Mouse (Mus musculus): ENCODE results near the gene Casp7. TPM values are rescaled to one million over a fixed set of nuclear protein-coding genes. Genes with fewer than 3 reads are reported as not detected.

Gene Casp7
- polyA plus RNA-seq, 1 experiment from 2014 or later, result 10.6 TPM

DNA sequence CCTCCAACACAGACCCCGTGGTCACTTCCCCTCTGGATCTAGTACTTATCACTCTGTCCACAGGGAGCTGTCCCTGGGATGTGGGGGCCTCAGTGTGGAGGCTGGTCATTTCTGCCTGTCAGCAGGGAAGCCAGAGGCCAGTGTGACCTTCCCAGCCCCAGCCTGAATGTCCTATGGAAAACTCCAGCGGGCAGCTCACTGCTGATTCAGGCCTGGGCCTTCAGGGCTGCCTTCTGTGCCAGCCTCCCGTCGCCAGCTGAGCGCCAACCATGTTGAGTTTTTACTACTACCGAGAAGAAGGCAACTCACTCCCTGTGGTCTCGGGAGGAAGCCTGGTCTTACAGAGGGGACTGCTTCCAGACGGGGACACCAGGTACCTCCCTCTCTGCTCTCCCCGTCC, 28.6 kb downstream of the Casp7 start:
- no peaks in the 10 kb centered on the region for H3K4me1 ChIP-seq (ENCODE audit: control insufficient read depth, low read depth, low read length)
- no peak overlapping the region for H3K9ac ChIP-seq (ENCODE audit: low read depth, low read length)
- H3K27ac ChIP-seq (ENCODE audit: low read length), result no peak overlapping the region
- H3K4me2 ChIP-seq (ENCODE audit: low read depth, low read length), result no peak overlapping the region
- ATAC-seq (ENCODE audit: low read depth), result no peak
- WGBS (ENCODE audit: insufficient replicate concordance), result 71% methylated on average over 9 of the region's 9 CpGs
- H3K4me3 ChIP-seq (ENCODE audit: low read depth, low read length), result no peak overlapping the region
- no peaks in the 10 kb centered on the region for H3K27me3 ChIP-seq (ENCODE audit: control insufficient read depth, insufficient read depth, low read depth, low read length)
- H3K36me3 ChIP-seq (ENCODE audit: control insufficient read depth, insufficient read depth), result no peaks in the 10 kb centered on the region; the same call in 1 of the 2 replicates
- no peaks in the 10 kb centered on the region for H3K9me3 ChIP-seq (replicated peaks; ENCODE audit: control insufficient read depth, low read length)

DNA sequence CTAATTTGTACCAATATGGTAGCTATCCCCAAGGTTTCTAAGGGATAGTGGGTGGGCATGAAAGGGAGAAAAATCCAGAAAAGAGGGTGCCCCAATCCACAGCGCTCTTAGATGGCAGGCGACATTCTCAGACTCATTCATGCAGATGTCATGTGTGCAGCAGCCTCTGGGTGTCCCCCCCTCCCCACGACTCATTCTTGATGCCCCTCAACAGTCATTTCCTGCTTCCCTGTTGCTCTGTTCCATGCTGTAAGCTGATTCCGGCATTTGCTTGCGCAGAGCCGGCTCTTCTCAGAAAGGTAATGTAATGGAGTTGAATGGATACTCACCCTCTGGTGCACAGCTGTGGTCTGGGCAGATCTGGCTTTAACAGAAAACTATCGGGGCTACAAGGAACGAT, 33.4 kb downstream of the Casp7 start:
- H3K4me1 ChIP-seq (ENCODE audit: control insufficient read depth, low read depth, low read length), result no peaks in the 10 kb centered on the region
- no peak overlapping the region for H3K9ac ChIP-seq (ENCODE audit: low read depth, low read length)
- ATAC-seq (ENCODE audit: low read depth), result no peak
- WGBS (ENCODE audit: insufficient replicate concordance), result 77% methylated on average over 8 of the region's 8 CpGs
- H3K4me3 ChIP-seq (ENCODE audit: low read depth, low read length), result no peak overlapping the region
- no peaks in the 10 kb centered on the region for H3K9me3 ChIP-seq (replicated peaks; ENCODE audit: control insufficient read depth, low read length)
- no peak overlapping the region for H3K27ac ChIP-seq (ENCODE audit: low read length)
- no peaks in the 10 kb centered on the region for H3K27me3 ChIP-seq (ENCODE audit: control insufficient read depth, insufficient read depth, low read depth, low read length)
- no peaks in the 10 kb centered on the region; the same call in 1 of the 2 replicates for H3K36me3 ChIP-seq (ENCODE audit: control insufficient read depth, insufficient read depth)
- no peak overlapping the region for H3K4me2 ChIP-seq (ENCODE audit: low read depth, low read length)

GRCm38 (mm10) chr19:56432706-56433105, 35.8 kb downstream of the Casp7 start:
- Histone ChIP-seq H3K9ac (ENCODE audit: low read depth, low read length) (no peak overlapping the region), H3K36me3 (ENCODE audit: control insufficient read depth, insufficient read depth) (peaks cover 5% of the 10 kb centered on the region), H3K27ac (ENCODE audit: low read length) (no peak overlapping the region), H3K4me1 (ENCODE audit: control insufficient read depth, low read depth, low read length) (no peaks in the 10 kb centered on the region), H3K27me3 (ENCODE audit: control insufficient read depth, insufficient read depth, low read depth, low read length) (no peaks in the 10 kb centered on the region), H3K9me3 (replicated peaks; ENCODE audit: control insufficient read depth, low read length) (no peaks in the 10 kb centered on the region), H3K4me3 (ENCODE audit: low read depth, low read length) (no peak overlapping the region), H3K4me2 (ENCODE audit: low read depth, low read length) (no peak overlapping the region)
- WGBS (ENCODE audit: insufficient replicate concordance), result 84% methylated on average over 10 of the region's 10 CpGs
- no peak for ATAC-seq (ENCODE audit: low read depth)

DNA sequence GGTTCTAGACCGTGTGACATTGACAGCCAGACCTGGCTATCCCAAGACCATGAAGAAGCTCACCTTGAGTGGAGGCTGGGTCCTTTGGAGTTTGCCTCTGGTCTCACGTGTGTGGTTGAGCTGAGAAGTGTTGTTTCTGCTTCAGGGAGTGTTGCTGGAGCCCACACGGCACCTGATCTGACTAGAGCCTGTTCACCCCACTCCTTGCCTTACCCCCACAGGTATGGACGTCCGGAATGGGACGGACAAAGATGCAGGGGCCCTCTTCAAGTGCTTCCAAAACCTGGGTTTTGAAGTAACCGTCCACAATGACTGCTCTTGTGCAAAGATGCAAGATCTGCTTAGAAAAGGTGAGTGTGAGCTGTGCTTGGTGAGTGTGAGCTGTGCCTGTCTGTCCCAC, 36.7 kb downstream of the Casp7 start:
- no peaks in the 10 kb centered on the region for H3K9me3 ChIP-seq (replicated peaks; ENCODE audit: control insufficient read depth, low read length)
- H3K4me1 ChIP-seq (ENCODE audit: control insufficient read depth, low read depth, low read length), result peaks cover 4% of the 10 kb centered on the region
- no peaks in the 10 kb centered on the region for H3K27me3 ChIP-seq (ENCODE audit: control insufficient read depth, insufficient read depth, low read depth, low read length)
- WGBS (ENCODE audit: insufficient replicate concordance), result 75% methylated on average over 7 of the region's 7 CpGs
- no peak overlapping the region for H3K4me2 ChIP-seq (ENCODE audit: low read depth, low read length)
- peaks cover 5% of the 10 kb centered on the region for H3K36me3 ChIP-seq (ENCODE audit: control insufficient read depth, insufficient read depth)
- H3K27ac ChIP-seq (ENCODE audit: low read length), result no peak overlapping the region
- no peak for ATAC-seq (ENCODE audit: low read depth)
- no peak overlapping the region for H3K4me3 ChIP-seq (ENCODE audit: low read depth, low read length)
- H3K9ac ChIP-seq (ENCODE audit: low read depth, low read length), result no peak overlapping the region

DNA sequence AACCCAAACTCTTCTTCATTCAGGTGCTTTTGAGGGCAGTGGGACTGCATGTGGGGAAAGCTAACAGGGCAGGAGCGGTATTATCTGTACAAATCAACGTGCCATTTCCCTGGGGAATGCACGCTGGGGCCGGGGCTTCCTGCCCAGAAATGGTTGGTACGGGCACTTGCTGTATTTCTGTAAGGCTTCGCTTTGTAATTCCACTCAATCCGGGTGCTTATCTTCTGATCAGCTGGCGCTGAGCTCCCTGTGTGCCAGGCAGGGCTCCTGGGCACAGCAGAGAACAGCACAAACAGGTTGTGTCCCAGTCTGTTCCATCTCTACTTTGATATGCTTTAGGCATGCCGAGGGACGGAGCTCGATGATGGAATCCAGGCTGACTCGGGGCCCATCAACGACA, 39.5 kb downstream of the Casp7 start:
- H3K4me1 ChIP-seq (ENCODE audit: control insufficient read depth, low read depth, low read length), result peaks cover 24% of the 10 kb centered on the region
- H3K9ac ChIP-seq (ENCODE audit: low read depth, low read length), result no peak overlapping the region
- no peaks in the 10 kb centered on the region for H3K27me3 ChIP-seq (ENCODE audit: control insufficient read depth, insufficient read depth, low read depth, low read length)
- no peaks in the 10 kb centered on the region for H3K9me3 ChIP-seq (replicated peaks; ENCODE audit: control insufficient read depth, low read length)
- H3K27ac ChIP-seq (ENCODE audit: low read length), result no peak overlapping the region
- peaks cover 5% of the 10 kb centered on the region for H3K36me3 ChIP-seq (ENCODE audit: control insufficient read depth, insufficient read depth)
- no peak for ATAC-seq (ENCODE audit: low read depth)
- H3K4me3 ChIP-seq (ENCODE audit: low read depth, low read length), result no peak overlapping the region
- WGBS (ENCODE audit: insufficient replicate concordance), result 86% methylated on average over 13 of the region's 13 CpGs
- no peak overlapping the region for H3K4me2 ChIP-seq (ENCODE audit: low read depth, low read length)

DNA sequence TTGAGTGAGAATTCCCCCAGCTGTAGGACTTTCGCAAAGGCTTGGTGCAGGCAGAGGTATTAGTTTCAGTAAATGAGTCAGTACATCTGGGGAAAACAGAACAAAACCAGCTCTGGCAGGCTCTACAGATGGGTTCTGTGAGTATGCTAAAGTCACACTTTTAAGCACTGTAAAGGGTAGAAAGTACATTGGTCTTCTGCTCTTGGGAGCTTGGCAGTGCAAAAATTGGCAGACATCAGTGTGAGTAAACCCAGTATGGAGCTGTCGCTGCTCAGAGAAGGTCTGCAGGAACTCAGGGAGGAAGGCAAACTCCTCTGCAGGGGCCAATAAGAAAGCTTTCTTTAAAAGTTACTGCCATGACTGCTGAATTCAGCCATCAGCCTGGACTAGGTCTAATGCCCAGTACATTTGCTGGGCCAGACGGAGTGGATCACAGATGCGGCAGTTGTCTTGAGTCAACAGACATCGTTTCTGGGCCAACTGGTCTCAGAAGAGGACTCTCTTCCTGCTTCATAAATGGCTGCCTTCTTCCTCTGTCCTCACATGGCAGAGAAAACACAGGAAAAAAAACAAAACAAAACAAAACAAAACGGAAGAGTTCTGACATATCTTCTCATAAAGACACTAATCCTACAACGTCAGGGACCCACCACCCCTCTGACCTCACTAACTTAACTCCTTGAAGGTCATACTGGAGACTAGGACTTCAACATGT, 41.6 kb downstream of the Casp7 start:
- peaks cover 24% of the 10 kb centered on the region for H3K4me1 ChIP-seq (ENCODE audit: control insufficient read depth, low read depth, low read length)
- no peaks in the 10 kb centered on the region for H3K27me3 ChIP-seq (ENCODE audit: control insufficient read depth, insufficient read depth, low read depth, low read length)
- H3K4me2 ChIP-seq (ENCODE audit: low read depth, low read length), result peak overlapping the region; percentile 42; the same call in 1 of the 2 replicates
- WGBS (ENCODE audit: insufficient replicate concordance), result 62% methylated on average over 7 of the region's 7 CpGs
- H3K36me3 ChIP-seq (ENCODE audit: control insufficient read depth, insufficient read depth), result peaks cover 5% of the 10 kb centered on the region
- no peak for ATAC-seq (ENCODE audit: low read depth)
- peak overlapping the region; percentile 82 for H3K27ac ChIP-seq (ENCODE audit: low read length)
- H3K9ac ChIP-seq (ENCODE audit: low read depth, low read length), result no peak overlapping the region
- H3K4me3 ChIP-seq (ENCODE audit: low read depth, low read length), result no peak overlapping the region
- no peaks in the 10 kb centered on the region for H3K9me3 ChIP-seq (replicated peaks; ENCODE audit: control insufficient read depth, low read length)

GRCm38 (mm10) chr19:56439072-56439434, 42.1 kb downstream of the Casp7 start:
- Histone ChIP-seq H3K4me3 (ENCODE audit: low read depth, low read length) (no peak overlapping the region), H3K4me2 (ENCODE audit: low read depth, low read length) (peak overlapping the region; percentile 42), H3K27me3 (ENCODE audit: control insufficient read depth, insufficient read depth, low read depth, low read length) (no peaks in the 10 kb centered on the region), H3K36me3 (ENCODE audit: control insufficient read depth, insufficient read depth) (peaks cover 5% of the 10 kb centered on the region), H3K9me3 (replicated peaks; ENCODE audit: control insufficient read depth, low read length) (no peaks in the 10 kb centered on the region), H3K9ac (ENCODE audit: low read depth, low read length) (no peak overlapping the region), H3K27ac (ENCODE audit: low read length) (peak overlapping the region; percentile 82), H3K4me1 (ENCODE audit: control insufficient read depth, low read depth, low read length) (peaks cover 24% of the 10 kb centered on the region)
- WGBS (ENCODE audit: insufficient replicate concordance), result 24% methylated on average over 6 of the region's 6 CpGs
- ATAC-seq (ENCODE audit: low read depth), result peak; percentile 95

GRCm38 (mm10) chr19:56443445-56443844, 46.5 kb downstream of the Casp7 start:
- Histone ChIP-seq H3K4me2 (ENCODE audit: low read depth, low read length) (no peak overlapping the region), H3K9me3 (replicated peaks; ENCODE audit: control insufficient read depth, low read length) (no peaks in the 10 kb centered on the region), H3K4me3 (ENCODE audit: low read depth, low read length) (no peak overlapping the region), H3K27ac (ENCODE audit: low read length) (no peak overlapping the region), H3K9ac (ENCODE audit: low read depth, low read length) (no peak overlapping the region), H3K36me3 (ENCODE audit: control insufficient read depth, insufficient read depth) (no peaks in the 10 kb centered on the region), H3K27me3 (ENCODE audit: control insufficient read depth, insufficient read depth, low read depth, low read length) (no peaks in the 10 kb centered on the region), H3K4me1 (ENCODE audit: control insufficient read depth, low read depth, low read length) (peaks cover 21% of the 10 kb centered on the region)
- no peak for ATAC-seq (ENCODE audit: low read depth)
- WGBS (ENCODE audit: insufficient replicate concordance), result 76% methylated on average over 14 of the region's 14 CpGs

DNA sequence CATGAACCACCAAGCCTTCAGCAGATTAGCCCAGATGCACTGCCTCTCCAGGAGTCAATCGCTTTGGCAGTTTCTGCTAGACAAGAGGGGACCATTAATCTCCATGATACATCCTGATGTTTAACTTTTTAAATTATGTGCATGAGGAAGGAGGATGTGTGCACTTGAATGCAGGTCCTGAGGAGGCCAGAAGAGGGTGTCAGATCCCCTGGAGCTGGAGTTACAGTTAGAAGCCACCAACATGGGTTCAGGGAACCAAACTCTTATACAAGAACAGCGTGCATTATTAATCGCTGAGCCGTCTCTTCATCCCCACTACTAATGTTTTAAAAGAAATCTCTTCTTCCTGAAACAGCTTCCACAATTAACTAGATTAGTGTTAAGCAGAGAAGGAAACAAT, 51.9 kb downstream of the Casp7 start:
- Histone ChIP-seq H3K4me1 (ENCODE audit: control insufficient read depth, low read depth, low read length) (no peaks in the 10 kb centered on the region), H3K27me3 (ENCODE audit: control insufficient read depth, insufficient read depth, low read depth, low read length) (no peaks in the 10 kb centered on the region), H3K9ac (ENCODE audit: low read depth, low read length) (no peak overlapping the region), H3K4me2 (ENCODE audit: low read depth, low read length) (no peak overlapping the region), H3K9me3 (replicated peaks; ENCODE audit: control insufficient read depth, low read length) (no peaks in the 10 kb centered on the region), H3K36me3 (ENCODE audit: control insufficient read depth, insufficient read depth) (no peaks in the 10 kb centered on the region), H3K4me3 (ENCODE audit: low read depth, low read length) (no peak overlapping the region), H3K27ac (ENCODE audit: low read length) (no peak overlapping the region)
- 78% methylated on average over 4 of the region's 4 CpGs for WGBS (ENCODE audit: insufficient replicate concordance)
- no peak for ATAC-seq (ENCODE audit: low read depth)

Measured in liver, embryonic 16.5 days (tissue).